Mouse (Mus musculus): ENCODE data around the gene Reep3. TPM values are rescaled to one million over a fixed set of nuclear protein-coding genes. Genes with fewer than 3 reads are reported as not detected.

The Reep3 gene
- polyA plus RNA-seq, 1 experiment: 9.0 TPM

- no peaks in the 10 kb centered on the region; the same call in 1 of the 2 replicates for H3K4me1 ChIP-seq (ENCODE audit: control insufficient read depth, insufficient read depth, insufficient read length)
- no peak overlapping the region for H3K4me3 ChIP-seq (ENCODE audit: extremely low read depth, insufficient read depth, insufficient read length)
- no peaks in the 10 kb centered on the region for H3K27me3 ChIP-seq (ENCODE audit: control insufficient read depth, insufficient read depth, low read length)
- no peak for TF ChIP-seq POLR2A (IDR thresholded peaks at IDR 0.05; ENCODE audit: low read depth, low read length)
- TF ChIP-seq CTCF (IDR thresholded peaks at IDR 0.05; ENCODE audit: extremely low read depth, insufficient read depth, insufficient read length, insufficient replicate concordance): no peak
- no peak for DNase-seq (ENCODE audit: low read depth in 1 of 2, low spot score in 2 of 2)
- H3K27ac ChIP-seq (ENCODE audit: insufficient read depth, low read length): no peak overlapping the region
- H3K36me3 ChIP-seq (ENCODE audit: control insufficient read depth, insufficient read depth, low read length): no peaks in the 10 kb centered on the region
- WGBS: 88% methylated on average over 10 of the region's 10 CpGs
Measured at GRCm38 (mm10) chr10:67085124-67085523, 11.6 kb downstream of the Reep3 start.

GRCm38 (mm10) chr10:67083446-67084166 is 13.1 kb downstream of the Reep3 start:
- Histone ChIP-seq H3K27me3 (ENCODE audit: control insufficient read depth, insufficient read depth, low read length) (no peaks in the 10 kb centered on the region), H3K4me1 (ENCODE audit: control insufficient read depth, insufficient read depth, insufficient read length) (no peaks in the 10 kb centered on the region; the same call in 1 of the 2 replicates), H3K27ac (ENCODE audit: insufficient read depth, low read length) (no peak overlapping the region), H3K4me3 (ENCODE audit: extremely low read depth, insufficient read depth, insufficient read length) (no peak overlapping the region), H3K36me3 (ENCODE audit: control insufficient read depth, insufficient read depth, low read length) (no peaks in the 10 kb centered on the region)
- WGBS: 97% methylated on average over 10 of the region's 10 CpGs
- no peak for TF ChIP-seq POLR2A (IDR thresholded peaks at IDR 0.05; ENCODE audit: low read depth, low read length)
- no peak for TF ChIP-seq CTCF (IDR thresholded peaks at IDR 0.05; ENCODE audit: extremely low read depth, insufficient read depth, insufficient read length, insufficient replicate concordance)
- DNase-seq (ENCODE audit: low read depth in 1 of 2, low spot score in 2 of 2): no peak

- Histone ChIP-seq H3K4me3 (ENCODE audit: extremely low read depth, insufficient read depth, insufficient read length) (no peak overlapping the region), H3K4me1 (ENCODE audit: control insufficient read depth, insufficient read depth, insufficient read length) (no peaks in the 10 kb centered on the region; the same call in 1 of the 2 replicates), H3K27me3 (ENCODE audit: control insufficient read depth, insufficient read depth, low read length) (no peaks in the 10 kb centered on the region), H3K27ac (ENCODE audit: insufficient read depth, low read length) (no peak overlapping the region), H3K36me3 (ENCODE audit: control insufficient read depth, insufficient read depth, low read length) (no peaks in the 10 kb centered on the region)
- 97% methylated on average over 4 of the region's 4 CpGs for WGBS
- TF ChIP-seq POLR2A (IDR thresholded peaks at IDR 0.05; ENCODE audit: low read depth, low read length): no peak
- TF ChIP-seq CTCF (IDR thresholded peaks at IDR 0.05; ENCODE audit: extremely low read depth, insufficient read depth, insufficient read length, insufficient replicate concordance): no peak
- DNase-seq (ENCODE audit: low read depth in 1 of 2, low spot score in 2 of 2): no peak
Measured at GRCm38 (mm10) chr10:67082531-67082930, 14.2 kb downstream of the Reep3 start.

- no peak overlapping the region for H3K4me3 ChIP-seq (ENCODE audit: extremely low read depth, insufficient read depth, insufficient read length)
- no peak overlapping the region for H3K27ac ChIP-seq (ENCODE audit: insufficient read depth, low read length)
- H3K4me1 ChIP-seq (ENCODE audit: control insufficient read depth, insufficient read depth, insufficient read length): no peaks in the 10 kb centered on the region; the same call in 1 of the 2 replicates
- DNase-seq (ENCODE audit: low read depth in 1 of 2, low spot score in 2 of 2): no peak
- TF ChIP-seq CTCF (IDR thresholded peaks at IDR 0.05; ENCODE audit: extremely low read depth, insufficient read depth, insufficient read length, insufficient replicate concordance) (no peak), POLR2A (IDR thresholded peaks at IDR 0.05; ENCODE audit: low read depth, low read length) (no peak)
- no peaks in the 10 kb centered on the region for H3K27me3 ChIP-seq (ENCODE audit: control insufficient read depth, insufficient read depth, low read length)
- H3K36me3 ChIP-seq (ENCODE audit: control insufficient read depth, insufficient read depth, low read length): no peaks in the 10 kb centered on the region
- 77% methylated on average over 18 of the region's 18 CpGs for WGBS
Measured at GRCm38 (mm10) chr10:67081206-67082007, 15.3 kb downstream of the Reep3 start.

GRCm38 (mm10) chr10:67079030-67079429 is 17.7 kb downstream of the Reep3 start:
- no peak overlapping the region for H3K27ac ChIP-seq (ENCODE audit: insufficient read depth, low read length)
- no peaks in the 10 kb centered on the region for H3K36me3 ChIP-seq (ENCODE audit: control insufficient read depth, insufficient read depth, low read length)
- H3K27me3 ChIP-seq (ENCODE audit: control insufficient read depth, insufficient read depth, low read length): no peaks in the 10 kb centered on the region
- 81% methylated on average over 4 of the region's 4 CpGs for WGBS
- H3K4me3 ChIP-seq (ENCODE audit: extremely low read depth, insufficient read depth, insufficient read length): no peak overlapping the region
- H3K4me1 ChIP-seq (ENCODE audit: control insufficient read depth, insufficient read depth, insufficient read length): no peaks in the 10 kb centered on the region; the same call in 1 of the 2 replicates
- no peak for TF ChIP-seq POLR2A (IDR thresholded peaks at IDR 0.05; ENCODE audit: low read depth, low read length)
- TF ChIP-seq CTCF (IDR thresholded peaks at IDR 0.05; ENCODE audit: extremely low read depth, insufficient read depth, insufficient read length, insufficient replicate concordance): no peak
- DNase-seq (ENCODE audit: low read depth in 1 of 2, low spot score in 2 of 2): no peak

GRCm38 (mm10) chr10:67075931-67076878 is 20.5 kb downstream of the Reep3 start:
- Histone ChIP-seq H3K4me3 (ENCODE audit: extremely low read depth, insufficient read depth, insufficient read length) (no peak overlapping the region), H3K36me3 (ENCODE audit: control insufficient read depth, insufficient read depth, low read length) (no peaks in the 10 kb centered on the region), H3K27me3 (ENCODE audit: control insufficient read depth, insufficient read depth, low read length) (no peaks in the 10 kb centered on the region), H3K27ac (ENCODE audit: insufficient read depth, low read length) (no peak overlapping the region), H3K4me1 (ENCODE audit: control insufficient read depth, insufficient read depth, insufficient read length) (peaks cover 7% of the 10 kb centered on the region)
- 91% methylated on average over 21 of the region's 21 CpGs for WGBS
- no peak for TF ChIP-seq POLR2A (IDR thresholded peaks at IDR 0.05; ENCODE audit: low read depth, low read length)
- no peak for TF ChIP-seq CTCF (IDR thresholded peaks at IDR 0.05; ENCODE audit: extremely low read depth, insufficient read depth, insufficient read length, insufficient replicate concordance)
- no peak for DNase-seq (ENCODE audit: low read depth in 1 of 2, low spot score in 2 of 2)
